Mouse (Mus musculus): ENCODE measurements around the gene Lexm.

The Lexm gene

DNA sequence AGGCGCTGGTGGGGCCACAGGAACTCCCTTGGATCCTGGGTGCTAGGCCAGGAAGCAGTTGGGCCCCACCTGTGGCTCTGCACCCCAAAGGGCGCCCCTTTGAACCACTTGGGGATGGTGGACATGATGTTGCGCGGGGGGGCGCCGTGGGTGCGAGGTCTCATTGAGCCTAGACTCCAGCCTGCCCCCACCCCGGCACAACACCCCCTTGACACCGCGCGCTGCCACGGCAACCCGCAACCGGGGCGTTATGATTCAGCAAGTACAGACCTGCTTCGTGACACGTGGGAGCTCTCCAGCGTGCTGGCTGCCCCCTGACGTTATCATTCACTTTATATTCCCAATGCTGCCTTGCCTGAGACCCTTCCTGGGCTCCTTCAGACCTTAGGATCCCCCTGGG, at the start of gene Lexm:
TSS of gene Lexm (minus strand) at position 186 of the 400 bp plus-strand sequence.
- DNase-seq (ENCODE audit: low spot score) = no peak

DNA sequence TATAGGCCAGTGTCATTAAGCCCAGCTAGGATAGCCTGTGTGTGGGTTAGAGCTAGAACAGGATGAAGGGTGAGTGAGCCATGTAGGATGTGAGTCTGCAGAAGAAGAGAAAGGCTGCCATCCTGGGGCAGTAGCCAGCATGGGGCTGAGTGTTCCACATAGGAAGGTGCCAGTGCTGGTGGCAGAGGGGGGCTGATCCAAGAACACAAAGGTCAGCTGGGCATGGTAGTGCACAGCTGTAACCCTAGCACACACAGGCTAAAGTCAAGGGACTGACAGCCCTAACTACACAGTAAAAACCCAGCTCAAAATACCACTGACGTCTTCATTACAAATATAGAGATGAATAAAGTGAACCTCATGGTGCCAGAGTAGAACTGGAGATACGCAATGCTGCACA, 49.5 kb upstream of the Lexm start:
- DNase-seq (ENCODE audit: low spot score) = no peak

DNA sequence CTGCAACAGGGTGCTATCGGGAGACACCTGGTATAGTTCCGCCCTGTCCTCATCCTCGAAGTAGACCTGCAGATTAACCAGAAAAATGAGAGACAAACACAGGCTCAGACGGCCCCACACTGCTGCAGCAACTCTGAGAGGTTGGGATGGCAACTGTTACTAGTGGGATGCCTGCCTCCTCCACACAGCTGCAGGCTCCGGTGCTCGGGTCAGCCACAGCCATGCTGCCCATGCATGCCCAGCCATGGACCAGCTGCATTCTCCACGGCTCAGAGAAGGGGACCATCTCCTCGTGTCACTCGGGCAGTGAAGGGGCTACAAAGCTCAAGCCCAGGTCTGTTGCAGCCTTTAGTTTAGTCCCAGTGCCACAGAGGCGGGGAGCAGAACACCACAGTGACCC, 48.6 kb upstream of the Lexm start:
- no peak for DNase-seq (ENCODE audit: low spot score)

DNA sequence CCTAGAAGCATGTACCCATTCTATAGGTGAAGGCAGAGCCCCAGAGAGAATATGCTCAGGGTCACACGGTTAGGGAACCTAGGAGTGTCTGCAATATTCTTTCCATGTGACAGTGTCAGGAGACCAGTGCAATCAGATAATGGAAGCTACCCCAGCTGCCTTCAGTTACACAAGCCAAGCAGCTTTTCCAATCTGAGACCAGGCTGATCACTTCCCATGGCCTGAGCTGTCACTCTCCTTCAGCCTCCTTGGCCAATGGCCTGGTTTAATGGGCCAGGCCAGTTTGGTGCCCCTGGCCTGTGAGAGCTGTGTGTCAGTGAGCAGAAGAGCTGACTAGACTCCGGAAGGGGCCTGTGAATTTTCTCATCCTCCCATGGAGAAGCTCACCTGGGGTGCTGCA, 48.2 kb upstream of the Lexm start:
- DNase-seq (ENCODE audit: low spot score) = no peak

DNA sequence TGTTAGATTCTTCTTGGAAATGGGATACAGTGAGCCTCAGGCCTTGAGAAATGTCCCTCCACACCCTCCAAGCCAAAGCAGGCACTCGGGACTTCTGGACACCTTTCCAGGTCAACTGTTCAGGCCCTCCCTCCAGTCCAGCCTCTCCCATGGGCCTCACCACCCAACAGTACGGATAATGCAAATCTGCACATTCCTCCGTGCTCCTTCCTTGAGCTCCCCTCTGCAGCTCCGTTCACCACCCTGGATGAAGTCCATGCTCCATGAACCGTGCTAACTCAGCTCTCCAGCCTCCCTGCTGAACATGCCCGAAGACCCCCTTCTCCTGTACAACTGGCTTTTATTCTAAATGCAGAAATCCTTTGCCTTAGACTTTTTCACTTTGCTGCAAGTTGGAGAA, 47.7 kb upstream of the Lexm start:
- DNase-seq (ENCODE audit: low spot score) = no peak

DNA sequence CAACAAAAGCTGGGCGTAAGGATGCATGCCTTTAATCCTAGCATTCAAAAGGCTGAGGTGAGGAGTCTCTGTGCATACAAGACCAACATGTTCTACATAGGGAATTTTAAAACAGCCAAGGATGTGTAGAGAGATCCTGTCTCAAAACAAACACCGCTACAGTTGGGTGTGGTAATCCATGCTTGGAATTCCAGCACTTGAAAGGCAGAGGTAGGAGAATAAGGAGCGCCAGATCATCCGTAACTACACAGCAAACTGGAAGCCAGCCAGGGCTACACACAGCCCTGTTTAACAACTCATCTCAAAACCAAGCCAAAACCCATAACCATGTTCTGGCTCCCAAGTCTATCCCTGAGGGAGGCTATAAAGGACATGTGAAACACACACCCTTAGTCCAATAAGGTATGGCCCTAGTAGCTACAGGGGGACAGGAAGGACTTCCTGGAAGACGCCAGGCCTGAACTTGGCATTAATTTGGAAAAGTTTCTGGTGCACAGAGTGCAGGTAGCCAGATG, 47.0 kb upstream of the Lexm start:
- no peak for DNase-seq (ENCODE audit: low spot score)

DNA sequence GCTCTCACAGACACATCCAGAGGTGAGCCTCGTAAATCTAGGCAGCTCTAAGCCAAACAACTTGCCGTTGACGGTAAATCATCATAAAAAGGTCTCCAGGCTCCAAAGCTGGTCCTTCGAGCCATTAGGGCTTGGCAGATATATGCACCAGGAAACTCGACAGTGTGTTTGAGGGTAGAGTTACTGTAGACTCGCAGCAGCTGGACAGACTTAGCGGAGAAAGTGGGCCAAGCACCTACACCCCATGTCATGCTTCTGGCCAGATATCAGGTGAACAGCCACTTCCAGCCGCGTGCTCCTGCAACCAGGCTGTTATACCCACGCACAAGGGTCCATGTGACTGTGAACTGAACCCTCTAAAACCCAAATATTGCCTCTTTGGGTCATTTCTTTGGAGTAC, 38.6 kb upstream of the Lexm start:
- no peak for DNase-seq (ENCODE audit: low spot score)

DNA sequence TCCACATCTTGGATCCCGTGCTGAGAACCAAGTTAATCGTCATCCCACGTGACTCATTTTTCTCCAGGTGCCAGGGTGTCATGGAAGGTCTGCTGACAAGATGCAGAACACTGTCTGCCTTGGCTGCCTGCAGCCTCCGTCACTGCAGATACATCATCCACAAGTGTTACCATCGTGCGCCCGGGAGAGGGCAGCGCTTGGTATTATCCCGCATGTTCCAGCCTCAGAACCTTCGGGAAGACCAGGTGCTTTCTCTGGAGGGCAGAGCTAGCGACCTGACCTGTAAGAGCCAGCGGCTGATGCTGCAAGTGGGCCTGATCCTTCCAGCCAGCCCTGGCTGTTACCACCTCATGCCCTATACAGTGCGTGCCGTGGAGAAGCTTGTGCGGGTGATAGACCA, 36.0 kb upstream of the Lexm start:
- DNase-seq (ENCODE audit: low spot score) = no peak

DNA sequence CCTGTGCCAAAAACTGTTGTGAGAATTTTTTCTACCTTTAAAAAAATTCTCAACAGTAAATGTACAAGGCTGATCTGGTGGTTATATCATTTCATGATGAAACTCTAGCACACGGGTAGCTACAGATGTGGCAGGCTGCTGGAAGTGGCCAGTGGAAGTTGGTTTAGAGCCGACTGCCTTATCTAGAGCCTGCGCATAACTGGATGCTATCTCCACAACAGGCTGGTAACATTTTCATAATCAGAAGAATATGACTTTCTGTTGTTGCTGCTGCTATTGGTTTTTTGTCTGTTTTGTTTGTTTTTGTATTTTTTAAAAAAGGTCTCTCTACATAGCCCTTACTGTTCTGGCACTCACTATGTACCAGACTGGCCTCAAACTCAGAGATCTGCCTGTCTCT, 35.5 kb upstream of the Lexm start:
- DNase-seq (ENCODE audit: low spot score) = no peak

DNA sequence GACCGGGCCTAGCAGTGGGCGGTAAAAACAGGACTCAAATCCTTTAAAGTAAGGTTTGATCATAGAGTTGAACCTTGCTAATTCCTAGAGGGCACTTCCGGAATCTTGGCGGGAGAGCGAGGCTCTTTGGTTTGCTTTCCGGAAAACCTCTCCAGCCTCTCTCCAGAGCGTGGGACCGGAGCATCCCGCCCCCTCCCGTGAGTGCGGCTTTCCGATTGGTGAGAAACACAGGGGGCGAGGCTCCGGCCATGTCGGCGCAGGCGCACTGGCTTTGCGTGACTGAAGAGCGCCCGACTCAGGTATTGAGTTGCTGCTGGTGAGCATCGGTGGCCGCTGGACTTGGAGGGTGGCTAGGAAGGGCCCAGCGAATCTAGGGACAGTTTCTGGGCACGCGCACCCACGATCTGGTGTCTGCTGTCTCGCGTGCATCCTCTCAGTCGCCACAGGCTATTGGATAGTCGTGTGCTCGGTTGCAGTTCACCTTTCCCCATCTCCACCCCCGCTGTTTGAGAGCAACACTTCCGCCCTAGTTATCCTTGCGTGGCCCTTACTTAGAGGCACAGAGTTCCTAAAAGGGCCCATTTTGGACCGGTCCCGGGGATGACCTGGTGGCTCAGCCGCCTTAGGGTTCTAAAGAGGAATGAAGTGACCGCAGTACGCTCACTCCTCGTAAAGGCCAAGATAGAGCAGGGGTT, 33.9 kb upstream of the Lexm start, which contains the start of gene Pars2:
TSS of gene Pars2 (plus strand) at position 237 of the 695 bp plus-strand sequence.
- DNase-seq (ENCODE audit: low spot score) = peak; percentile 97

DNA sequence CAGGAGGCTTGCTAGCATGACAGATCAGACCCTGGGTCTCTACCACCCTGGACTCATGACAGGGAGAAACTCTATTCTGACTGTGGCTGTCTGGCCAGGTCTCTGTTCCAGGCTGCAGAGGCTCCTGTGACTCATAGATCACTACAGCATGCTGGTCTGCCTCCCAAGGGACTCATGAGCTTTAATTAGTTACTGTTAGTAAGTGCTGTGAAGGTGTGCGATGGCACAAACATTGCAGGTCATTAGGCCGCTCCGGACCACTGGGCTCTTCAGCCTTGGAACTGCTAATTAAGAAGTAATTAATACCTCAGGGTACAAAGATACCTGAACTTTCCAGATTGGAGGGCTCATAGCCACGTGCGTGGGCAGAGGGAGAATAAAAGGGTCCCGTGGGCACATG, 30.1 kb upstream of the Lexm start:
- DNase-seq (ENCODE audit: low spot score) = no peak

DNA sequence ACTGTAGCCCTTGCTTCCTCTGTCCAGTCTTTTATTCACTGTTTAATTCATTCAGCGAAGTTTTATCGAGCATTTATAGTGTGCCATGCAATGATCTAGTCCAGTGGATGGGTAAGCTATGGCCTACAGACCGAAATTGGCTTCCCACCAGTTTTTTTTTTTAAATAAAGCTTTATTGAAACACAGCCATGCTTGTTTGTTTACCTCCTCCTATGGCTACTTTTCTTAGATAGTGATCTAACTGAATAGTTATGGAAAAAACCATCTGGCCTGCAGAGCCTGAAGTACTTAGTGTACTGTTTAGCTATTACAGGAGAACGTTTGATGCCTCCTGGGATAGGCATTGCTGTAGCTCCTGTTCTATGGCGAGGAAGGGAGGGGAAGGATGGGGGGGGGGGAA, 28.8 kb upstream of the Lexm start:
- no peak for DNase-seq (ENCODE audit: low spot score)

DNA sequence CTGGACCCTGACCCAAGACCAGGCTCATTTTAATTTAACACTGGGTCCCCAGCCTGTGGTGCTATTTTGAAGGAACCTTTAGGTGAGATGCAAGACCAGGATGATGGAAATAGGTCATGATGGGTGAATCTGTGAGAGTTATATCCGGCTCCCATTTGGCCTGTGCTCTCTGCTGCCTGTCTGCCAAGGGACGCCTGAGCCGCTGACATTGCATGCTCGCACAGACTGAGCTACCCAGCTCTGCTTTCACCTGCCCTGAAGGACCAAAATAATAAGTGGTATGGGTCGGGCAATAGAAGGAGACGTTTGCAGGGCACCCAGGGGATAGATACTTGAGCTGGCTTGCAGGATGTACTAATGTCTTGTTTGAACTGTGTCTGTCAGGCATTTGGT, 27.2 kb upstream of the Lexm start:
- no peak for DNase-seq (ENCODE audit: low spot score)

DNA sequence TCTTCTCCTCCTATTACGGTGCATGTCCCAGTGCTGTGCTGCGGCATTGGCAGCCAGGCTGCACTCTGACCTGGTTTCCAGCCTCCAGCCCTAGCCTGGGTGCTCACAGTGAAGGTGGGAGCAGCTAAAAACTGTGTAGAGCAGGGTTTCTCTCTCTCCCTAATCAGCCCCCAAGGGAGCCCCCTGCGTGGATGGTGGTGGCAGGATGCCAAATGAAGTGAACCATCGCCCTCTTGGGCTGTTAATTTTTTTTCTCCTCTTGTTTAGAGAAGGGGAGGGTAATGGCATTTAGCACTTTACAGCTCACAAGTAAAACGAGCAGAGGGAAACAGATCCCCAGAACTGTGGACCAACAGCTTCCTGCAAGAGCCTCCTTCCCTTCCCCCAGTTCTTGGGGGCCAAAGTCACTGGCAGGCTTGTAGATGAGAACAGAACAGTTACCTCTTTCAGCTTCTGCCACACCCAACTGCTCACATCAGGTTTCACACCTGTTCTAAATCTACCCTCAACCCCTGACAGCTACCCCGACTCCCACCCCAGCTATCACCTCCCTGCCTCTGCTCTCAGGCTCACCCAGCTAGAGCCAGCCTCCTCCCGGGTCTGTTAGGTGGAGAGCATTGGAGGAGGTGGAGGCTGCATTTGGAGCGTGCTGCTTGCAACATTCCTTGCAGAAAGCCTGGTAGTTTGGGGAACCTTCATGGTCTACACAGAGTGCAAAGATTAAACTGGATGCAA, 26.6 kb upstream of the Lexm start:
- no peak for DNase-seq (ENCODE audit: low spot score)

DNA sequence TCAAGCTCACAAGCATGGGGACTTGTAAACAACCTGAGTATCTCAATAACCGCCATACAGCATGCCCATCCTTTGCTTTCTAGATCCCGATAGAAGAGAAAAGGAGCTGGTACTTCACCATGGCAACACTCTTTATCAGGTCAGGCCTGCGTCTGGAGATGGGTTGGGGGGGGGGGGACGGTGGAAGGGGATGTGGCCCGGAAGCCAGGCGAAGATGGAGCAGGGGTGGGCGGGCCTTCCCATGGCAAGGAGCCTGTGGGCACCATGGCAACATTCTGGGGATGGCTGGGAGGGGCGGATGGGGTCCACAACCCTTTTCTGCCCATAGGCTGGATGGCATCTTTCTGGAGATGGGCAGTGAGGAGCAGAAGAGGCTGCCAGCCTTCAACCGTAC, 17.0 kb upstream of the Lexm start:
- DNase-seq (ENCODE audit: low spot score) = no peak

DNA sequence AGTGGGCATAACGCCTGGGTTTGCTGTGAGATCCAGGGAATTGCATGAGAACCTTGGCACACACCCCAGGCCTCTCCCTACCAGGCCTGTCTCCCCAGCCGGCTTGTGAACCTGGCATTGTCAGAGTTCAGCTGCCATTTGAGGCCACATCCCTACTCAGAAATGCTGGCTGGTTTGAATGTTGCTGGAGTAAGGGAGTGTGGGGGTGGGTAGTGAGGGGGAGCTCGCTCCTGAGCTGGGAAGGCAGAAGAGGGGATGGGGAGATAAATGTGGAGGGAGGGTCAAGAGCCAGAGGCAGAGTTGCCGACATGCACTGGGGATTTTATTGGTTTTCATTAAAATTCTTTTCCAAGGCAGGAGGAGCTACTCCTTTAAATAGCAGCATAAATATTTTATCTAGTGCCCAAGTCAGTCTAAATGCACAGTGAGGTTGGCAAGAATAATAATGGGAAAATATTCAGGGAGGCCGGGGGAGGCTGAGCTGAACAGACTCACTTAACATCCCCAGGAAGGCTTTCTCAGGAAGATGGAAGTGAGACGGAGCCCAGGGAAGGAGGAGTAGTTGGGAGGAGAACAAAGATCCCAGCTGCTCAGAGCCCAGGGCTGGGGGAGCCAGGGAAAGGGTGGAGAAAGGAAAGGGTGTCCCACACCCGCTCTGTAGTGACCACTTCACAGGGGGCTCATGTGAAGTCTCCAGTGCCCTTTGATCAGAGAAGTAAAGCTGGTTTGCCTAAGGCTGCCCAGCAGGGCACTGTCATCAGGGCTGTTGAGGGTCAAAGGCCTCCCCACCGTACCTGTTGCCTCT, 16.4 kb upstream of the Lexm start:
- DNase-seq (ENCODE audit: low spot score) = no peak

DNA sequence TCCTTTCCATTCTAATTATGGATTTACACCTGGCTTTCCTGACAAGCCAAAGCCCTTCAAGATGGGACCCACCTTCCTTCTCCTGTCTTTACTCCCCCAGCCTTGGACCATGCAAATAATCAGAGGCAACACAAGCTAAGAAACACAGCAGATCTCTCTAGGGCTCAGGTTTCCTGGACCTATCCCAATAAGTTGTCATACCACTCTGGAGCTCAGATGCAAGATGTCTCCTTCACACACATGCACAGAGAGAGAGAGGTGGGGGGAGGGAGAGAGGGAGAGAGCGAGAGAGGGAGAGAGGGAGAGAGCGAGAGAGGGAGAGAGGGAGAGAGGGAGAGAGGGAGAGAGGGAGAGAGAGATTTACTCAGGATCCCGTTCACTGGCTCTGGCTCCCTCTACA, 15.3 kb upstream of the Lexm start:
- no peak for DNase-seq (ENCODE audit: low spot score)

DNA sequence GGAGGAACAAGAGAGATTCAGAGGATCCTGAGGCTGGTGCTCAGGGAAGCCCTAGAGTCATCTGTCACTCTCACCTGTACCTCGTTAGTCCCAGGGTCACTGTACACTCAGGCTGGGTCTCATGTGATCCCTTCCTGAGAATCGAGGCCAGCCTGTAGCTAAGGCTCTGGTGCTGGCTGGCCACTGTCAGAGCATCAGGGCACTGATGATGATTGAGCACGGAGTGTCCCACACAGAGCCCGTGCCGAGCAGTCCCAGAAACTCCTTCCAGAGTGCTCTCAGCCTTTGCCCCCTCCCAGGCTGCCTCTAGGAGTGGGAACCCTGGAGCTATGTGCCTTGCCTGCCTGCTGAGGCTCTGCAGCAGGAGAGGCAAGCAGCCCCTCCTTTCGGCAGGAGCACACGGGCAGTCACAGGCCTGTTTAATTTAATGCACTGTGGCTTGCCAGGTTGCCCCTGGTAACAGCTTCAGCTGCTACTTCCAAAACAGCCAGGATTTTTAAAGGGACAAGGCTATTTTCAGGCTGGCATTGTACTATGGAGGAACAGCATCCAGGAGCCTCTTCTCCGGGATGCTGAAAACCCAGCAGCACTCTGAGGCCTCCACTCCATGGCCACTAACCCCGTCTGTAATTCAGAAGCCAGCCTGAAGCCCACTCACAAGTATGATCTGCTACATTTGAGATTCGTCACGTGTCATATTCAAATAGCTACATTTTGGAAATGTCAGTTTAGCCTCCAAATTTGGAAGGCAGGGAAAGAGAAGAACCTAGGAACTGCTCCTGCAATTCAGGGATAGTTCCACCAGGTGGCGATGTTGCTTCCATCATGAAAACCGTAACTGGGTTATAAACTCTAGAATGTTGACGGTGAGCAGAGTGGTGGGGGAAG, 13.5 kb upstream of the Lexm start:
- no peak for DNase-seq (ENCODE audit: low spot score)

DNA sequence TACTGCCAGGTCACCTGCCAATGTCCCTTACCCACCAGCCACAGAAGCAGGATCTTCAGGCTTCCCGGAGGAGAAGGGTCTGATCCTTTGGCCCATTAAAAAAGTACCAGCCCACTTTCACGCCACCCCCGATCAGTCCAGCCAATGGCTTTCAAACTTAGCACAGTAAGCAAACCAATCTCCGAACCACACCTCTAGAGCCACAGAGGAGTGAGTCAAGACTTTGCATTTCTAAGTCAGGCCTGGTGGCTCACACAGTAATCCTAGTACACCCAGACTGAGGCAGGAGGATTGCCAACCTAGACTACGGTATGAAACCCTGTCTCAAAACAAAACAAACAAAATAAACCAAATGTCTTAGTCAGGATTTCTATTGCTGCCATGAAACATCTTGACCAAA, 12.3 kb upstream of the Lexm start:
- DNase-seq (ENCODE audit: low spot score) = no peak

DNA sequence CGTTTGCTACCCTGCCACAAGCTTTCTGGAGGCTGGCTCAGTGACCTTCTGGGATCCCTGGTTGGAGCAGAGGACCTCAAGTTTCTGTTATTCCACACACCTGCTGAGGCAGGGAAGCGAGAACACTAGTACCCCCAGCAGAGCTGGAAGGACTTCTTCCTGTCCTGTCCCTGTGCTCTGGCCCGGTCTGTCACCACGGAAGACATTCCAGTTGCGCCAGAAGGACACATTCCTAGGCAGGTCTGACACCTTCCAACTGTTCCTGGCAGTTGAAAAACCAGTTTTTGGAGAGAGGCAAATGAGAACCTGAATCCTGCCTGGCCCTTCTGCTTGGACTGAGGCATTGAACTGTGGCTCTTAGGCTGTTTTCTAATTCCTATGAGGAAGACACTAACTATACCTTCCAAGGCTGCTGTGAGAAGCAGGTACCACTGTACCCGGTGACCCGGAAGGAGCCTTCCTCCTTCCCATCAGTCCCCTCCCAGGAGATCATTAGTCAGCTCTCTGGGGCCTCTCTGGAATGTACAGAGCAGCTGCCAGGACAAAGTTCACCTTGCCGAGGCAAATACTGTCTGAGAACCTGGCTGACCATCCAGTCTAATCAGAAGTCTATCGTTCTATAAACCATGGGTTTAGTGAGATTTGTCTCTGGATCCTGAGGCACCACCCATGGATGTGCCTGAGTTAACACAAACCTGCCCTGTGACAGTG, 11.8 kb upstream of the Lexm start:
- DNase-seq (ENCODE audit: low spot score) = no peak

DNA sequence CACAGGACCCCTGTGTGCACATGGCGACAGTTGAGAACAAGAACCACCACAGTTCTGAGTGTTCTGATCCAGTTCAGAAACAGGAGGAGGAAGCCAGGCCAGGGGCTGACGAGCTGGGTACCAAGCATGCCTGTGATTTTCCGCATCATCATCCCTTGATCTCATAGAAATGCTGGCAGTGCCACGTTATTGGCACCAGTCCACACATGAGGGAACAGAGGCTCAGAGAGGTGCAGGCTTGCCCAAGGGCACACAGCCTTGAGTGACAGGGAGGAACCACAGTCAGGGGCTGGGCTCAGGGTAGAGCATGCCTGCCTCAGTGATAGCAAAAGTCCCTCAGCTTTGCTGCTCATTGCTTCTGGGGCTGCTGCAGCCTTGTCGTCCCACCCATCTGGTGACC, 10.8 kb upstream of the Lexm start:
- DNase-seq (ENCODE audit: low spot score) = no peak

All from testis, postnatal 14 days (tissue).